Mouse (Mus musculus): ENCODE measurements around the gene Il17f. TPM values are rescaled to one million over a fixed set of nuclear protein-coding genes. Genes with fewer than 3 reads are reported as not detected.

The Il17f gene
- polyA plus RNA-seq, 1 experiment from 2014 or later, result not detected

DNA sequence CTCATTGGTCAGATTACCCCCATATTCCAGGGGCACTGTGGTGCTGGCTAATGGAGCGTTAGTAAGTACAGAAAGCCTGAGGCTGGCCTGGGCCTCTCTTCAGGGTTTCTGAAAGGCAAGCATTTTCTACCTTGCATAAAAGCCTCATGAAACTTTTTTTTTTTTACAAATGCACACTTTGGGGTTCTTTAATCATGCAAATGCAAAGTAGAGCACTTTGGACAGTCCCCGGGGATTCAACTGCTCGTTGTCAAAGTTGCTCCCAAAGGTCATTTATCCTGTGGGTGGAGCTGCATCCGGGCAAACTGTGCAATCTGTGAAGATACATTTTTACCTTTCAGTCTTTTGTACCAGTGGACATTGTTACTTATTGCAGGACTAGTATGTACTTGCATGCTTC is 29.0 kb downstream of the Il17f start:
- H3K27me3 ChIP-seq (ENCODE audit: control insufficient read depth, insufficient read depth, low read length), result no peaks in the 10 kb centered on the region
- no peaks in the 10 kb centered on the region for H3K36me3 ChIP-seq (ENCODE audit: control insufficient read depth, insufficient read depth, low read length)
- no peak overlapping the region for H3K27ac ChIP-seq (replicated peaks; ENCODE audit: low read depth, low read length)
- DNase-seq (no peak), ATAC-seq (ENCODE audit: low FRiP score, low TSS enrichment) (no peak)
- no peaks in the 10 kb centered on the region for H3K9me3 ChIP-seq (ENCODE audit: control insufficient read depth, low read length)
- no peak overlapping the region for H3K4me2 ChIP-seq (ENCODE audit: low read length)
- no peaks in the 10 kb centered on the region for H3K4me1 ChIP-seq (ENCODE audit: control insufficient read depth, insufficient read depth, low read length)
- no peak overlapping the region for H3K9ac ChIP-seq (replicated peaks; ENCODE audit: low read length)
- 69% methylated on average over 4 of the region's 4 CpGs for WGBS
- H3K4me3 ChIP-seq (replicated peaks; ENCODE audit: low read depth, low read length), result no peak overlapping the region

GRCm38 (mm10) chr1:20760331-20760730 is 30.1 kb downstream of the Il17f start:
- no peaks in the 10 kb centered on the region for H3K27me3 ChIP-seq (ENCODE audit: control insufficient read depth, insufficient read depth, low read length)
- H3K4me2 ChIP-seq (ENCODE audit: low read length), result no peak overlapping the region
- H3K36me3 ChIP-seq (ENCODE audit: control insufficient read depth, insufficient read depth, low read length), result no peaks in the 10 kb centered on the region
- ATAC-seq (ENCODE audit: low FRiP score, low TSS enrichment) (no peak), DNase-seq (no peak)
- no peak overlapping the region for H3K9ac ChIP-seq (replicated peaks; ENCODE audit: low read length)
- no peaks in the 10 kb centered on the region for H3K4me1 ChIP-seq (ENCODE audit: control insufficient read depth, insufficient read depth, low read length)
- no peak overlapping the region for H3K4me3 ChIP-seq (replicated peaks; ENCODE audit: low read depth, low read length)
- H3K9me3 ChIP-seq (ENCODE audit: control insufficient read depth, low read length), result no peaks in the 10 kb centered on the region
- no peak overlapping the region for H3K27ac ChIP-seq (replicated peaks; ENCODE audit: low read depth, low read length)
- 82% methylated on average over 5 of the region's 5 CpGs for whole genome bisulfite sequencing

GRCm38 (mm10) chr1:20759799-20760198 is 30.6 kb downstream of the Il17f start:
- Histone ChIP-seq H3K4me3 (replicated peaks; ENCODE audit: low read depth, low read length) (no peak overlapping the region), H3K4me2 (ENCODE audit: low read length) (no peak overlapping the region), H3K36me3 (ENCODE audit: control insufficient read depth, insufficient read depth, low read length) (no peaks in the 10 kb centered on the region), H3K9me3 (ENCODE audit: control insufficient read depth, low read length) (no peaks in the 10 kb centered on the region), H3K27ac (replicated peaks; ENCODE audit: low read depth, low read length) (no peak overlapping the region), H3K27me3 (ENCODE audit: control insufficient read depth, insufficient read depth, low read length) (no peaks in the 10 kb centered on the region), H3K4me1 (ENCODE audit: control insufficient read depth, insufficient read depth, low read length) (no peaks in the 10 kb centered on the region), H3K9ac (replicated peaks; ENCODE audit: low read length) (no peak overlapping the region)
- ATAC-seq (ENCODE audit: low FRiP score, low TSS enrichment), result no peak
- DNase-seq, result no peak
- WGBS, result 89% methylated on average over 10 of the region's 10 CpGs

DNA sequence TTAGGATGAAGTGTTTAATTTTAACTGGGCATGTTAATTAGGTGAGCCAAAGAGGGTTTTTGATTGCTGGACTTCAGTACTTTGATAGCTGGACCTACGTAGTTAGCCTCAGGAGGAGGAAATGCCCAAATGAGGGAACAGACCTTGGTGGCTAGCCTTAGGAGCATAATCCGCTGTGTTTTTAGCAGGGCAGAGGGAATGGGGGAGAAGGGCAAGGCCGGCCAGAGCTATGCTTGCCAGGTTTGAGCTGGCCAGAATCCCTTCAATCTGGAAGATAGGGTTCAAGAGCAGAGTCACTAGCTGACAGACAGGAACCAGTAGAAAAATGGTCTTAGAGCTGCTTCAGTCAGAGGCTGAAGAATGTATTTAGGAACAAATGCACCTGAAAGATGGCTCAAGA is 32.8 kb downstream of the Il17f start:
- H3K4me1 ChIP-seq (ENCODE audit: control insufficient read depth, insufficient read depth, low read length), result no peaks in the 10 kb centered on the region
- WGBS, result 92% methylated on average over 3 of the region's 3 CpGs

DNA sequence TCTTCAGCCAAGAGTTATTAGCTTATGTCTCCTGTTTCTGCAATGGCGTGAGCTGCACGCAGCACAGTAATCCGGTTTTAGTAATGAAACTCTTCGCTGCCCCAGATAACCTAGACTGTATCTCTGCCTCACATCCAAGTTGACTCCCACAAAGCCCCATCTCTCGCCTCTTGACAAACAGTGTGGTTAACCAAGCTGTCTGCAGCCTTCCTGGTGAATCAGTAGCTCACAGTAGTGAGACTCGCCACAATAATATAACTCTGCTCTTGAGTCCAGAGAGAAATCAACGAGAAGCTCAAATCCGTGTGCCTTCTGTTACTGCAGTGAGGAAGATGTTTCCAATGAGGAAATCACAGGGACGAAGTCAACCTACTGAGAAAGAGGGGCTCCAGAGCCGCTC is 36.0 kb downstream of the Il17f start:
- ATAC-seq (ENCODE audit: low FRiP score, low TSS enrichment) (no peak), DNase-seq (no peak)
- Histone ChIP-seq H3K9me3 (ENCODE audit: control insufficient read depth, low read length) (0 out of 2 replicates have a peak, but pooled peaks cover 3% of the 10 kb centered on the region), H3K4me3 (replicated peaks; ENCODE audit: low read depth, low read length) (no peak overlapping the region), H3K27me3 (ENCODE audit: control insufficient read depth, insufficient read depth, low read length) (no peaks in the 10 kb centered on the region), H3K4me1 (ENCODE audit: control insufficient read depth, insufficient read depth, low read length) (no peaks in the 10 kb centered on the region), H3K36me3 (ENCODE audit: control insufficient read depth, insufficient read depth, low read length) (no peaks in the 10 kb centered on the region), H3K9ac (replicated peaks; ENCODE audit: low read length) (no peak overlapping the region), H3K4me2 (ENCODE audit: low read length) (no peak overlapping the region), H3K27ac (replicated peaks; ENCODE audit: low read depth, low read length) (no peak overlapping the region)
- 91% methylated on average over 10 of the region's 10 CpGs for WGBS

More for the DNA sequence above, 32.8 kb downstream of the Il17f start:
- no peak overlapping the region for H3K27ac ChIP-seq (replicated peaks; ENCODE audit: low read depth, low read length)
- no peak overlapping the region for H3K4me3 ChIP-seq (replicated peaks; ENCODE audit: low read depth, low read length)
- H3K9ac ChIP-seq (replicated peaks; ENCODE audit: low read length), result no peak overlapping the region
- no peaks in the 10 kb centered on the region for H3K9me3 ChIP-seq (ENCODE audit: control insufficient read depth, low read length)
- H3K27me3 ChIP-seq (ENCODE audit: control insufficient read depth, insufficient read depth, low read length), result no peaks in the 10 kb centered on the region
- no peak overlapping the region for H3K4me2 ChIP-seq (ENCODE audit: low read length)
- H3K36me3 ChIP-seq (ENCODE audit: control insufficient read depth, insufficient read depth, low read length), result no peaks in the 10 kb centered on the region
- no peak for DNase-seq
- ATAC-seq (ENCODE audit: low FRiP score, low TSS enrichment), result no peak

DNA sequence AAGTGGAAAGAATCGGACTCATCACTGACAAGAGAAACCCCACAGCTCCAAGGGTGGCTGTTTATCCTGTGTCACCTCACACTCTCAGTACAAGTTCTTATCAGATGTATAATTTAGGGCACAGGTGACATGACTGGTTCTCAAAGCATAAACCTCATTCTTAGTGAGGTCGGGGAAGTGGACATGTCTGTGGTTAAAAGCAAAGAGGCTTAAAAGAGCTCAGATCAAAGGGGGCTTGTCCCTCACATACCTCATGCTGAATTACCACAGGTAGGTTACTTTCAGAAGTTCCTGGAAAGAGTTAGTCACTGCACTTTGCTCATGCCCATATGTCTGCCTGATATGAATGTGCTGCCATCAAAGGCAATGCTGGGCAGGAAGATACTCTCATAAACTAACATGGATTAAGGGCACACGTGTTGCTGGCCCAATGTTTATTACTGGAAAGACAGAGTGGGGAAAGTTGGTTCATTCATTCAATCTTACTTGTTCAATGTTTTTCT is 49.9 kb downstream of the Il17f start:
- DNase-seq (no peak), ATAC-seq (ENCODE audit: low FRiP score, low TSS enrichment) (no peak)
- Histone ChIP-seq H3K27ac (replicated peaks; ENCODE audit: low read depth, low read length) (no peak overlapping the region), H3K9ac (replicated peaks; ENCODE audit: low read length) (no peak overlapping the region), H3K27me3 (ENCODE audit: control insufficient read depth, insufficient read depth, low read length) (no peaks in the 10 kb centered on the region), H3K9me3 (ENCODE audit: control insufficient read depth, low read length) (no peaks in the 10 kb centered on the region), H3K4me2 (ENCODE audit: low read length) (no peak overlapping the region), H3K4me1 (ENCODE audit: control insufficient read depth, insufficient read depth, low read length) (no peaks in the 10 kb centered on the region), H3K36me3 (ENCODE audit: control insufficient read depth, insufficient read depth, low read length) (no peaks in the 10 kb centered on the region), H3K4me3 (replicated peaks; ENCODE audit: low read depth, low read length) (no peak overlapping the region)
- 81% methylated on average over 3 of the region's 3 CpGs for WGBS

DNA sequence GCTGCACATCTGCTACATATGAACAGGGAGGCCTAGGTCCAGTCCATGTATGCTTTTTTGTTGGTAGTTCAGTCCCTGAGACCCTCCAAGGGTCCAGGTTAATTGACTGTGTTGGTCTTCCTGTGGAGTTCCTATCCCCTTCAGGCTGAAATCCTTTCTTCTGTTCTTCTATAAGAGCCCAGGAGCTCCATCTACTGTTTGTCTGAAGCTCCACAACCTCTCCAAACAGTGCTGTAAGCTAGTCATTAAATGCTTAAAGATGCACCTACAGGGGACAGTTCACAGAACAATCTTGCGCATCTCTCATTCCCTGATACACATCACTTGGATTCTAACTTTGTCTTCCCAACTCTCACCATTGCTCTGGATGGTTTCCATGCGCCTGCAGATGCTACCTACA is 51.9 kb downstream of the Il17f start:
- H3K4me3 ChIP-seq (replicated peaks; ENCODE audit: low read depth, low read length), result no peak overlapping the region
- DNase-seq (peak; percentile 3), ATAC-seq (ENCODE audit: low FRiP score, low TSS enrichment) (no peak; the same call in 1 of the 2 replicates)
- H3K4me1 ChIP-seq (ENCODE audit: control insufficient read depth, insufficient read depth, low read length), result no peaks in the 10 kb centered on the region
- H3K36me3 ChIP-seq (ENCODE audit: control insufficient read depth, insufficient read depth, low read length), result no peaks in the 10 kb centered on the region
- no peaks in the 10 kb centered on the region for H3K9me3 ChIP-seq (ENCODE audit: control insufficient read depth, low read length)
- WGBS, result 84% methylated on average over 2 of the region's 2 CpGs
- H3K4me2 ChIP-seq (ENCODE audit: low read length), result no peak overlapping the region
- no peaks in the 10 kb centered on the region for H3K27me3 ChIP-seq (ENCODE audit: control insufficient read depth, insufficient read depth, low read length)
- H3K27ac ChIP-seq (replicated peaks; ENCODE audit: low read depth, low read length), result no peak overlapping the region
- H3K9ac ChIP-seq (replicated peaks; ENCODE audit: low read length), result no peak overlapping the region

DNA sequence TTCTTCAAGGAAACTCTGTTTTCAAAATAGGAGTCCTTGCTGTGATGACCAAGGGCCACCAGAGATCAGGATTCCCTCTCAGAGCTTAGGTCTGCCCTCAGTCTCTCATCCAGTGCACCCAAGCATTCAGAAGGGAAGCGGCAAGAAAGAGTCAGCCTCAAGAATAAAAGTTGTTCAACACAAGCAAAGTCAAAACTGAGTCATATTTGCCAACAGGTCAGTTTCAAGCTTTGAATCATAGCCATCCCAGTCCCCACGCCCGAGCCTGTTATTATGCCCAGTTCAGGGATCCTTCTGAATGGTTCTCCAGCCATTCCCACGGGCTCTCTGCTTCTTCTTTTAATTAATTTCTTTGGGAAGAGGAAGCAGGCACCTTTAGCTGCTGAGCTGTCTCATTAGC is 53.8 kb downstream of the Il17f start:
- ATAC-seq (ENCODE audit: low FRiP score, low TSS enrichment), result no peak
- DNase-seq, result no peak
- H3K4me2 ChIP-seq (ENCODE audit: low read length), result no peak overlapping the region
- no peaks in the 10 kb centered on the region for H3K4me1 ChIP-seq (ENCODE audit: control insufficient read depth, insufficient read depth, low read length)
- no peak overlapping the region for H3K4me3 ChIP-seq (replicated peaks; ENCODE audit: low read depth, low read length)
- H3K27ac ChIP-seq (replicated peaks; ENCODE audit: low read depth, low read length), result no peak overlapping the region
- no peaks in the 10 kb centered on the region for H3K27me3 ChIP-seq (ENCODE audit: control insufficient read depth, insufficient read depth, low read length)
- no peaks in the 10 kb centered on the region for H3K9me3 ChIP-seq (ENCODE audit: control insufficient read depth, low read length)
- WGBS, result 81% methylated on average over 4 of the region's 4 CpGs
- H3K9ac ChIP-seq (replicated peaks; ENCODE audit: low read length), result no peak overlapping the region
- no peaks in the 10 kb centered on the region for H3K36me3 ChIP-seq (ENCODE audit: control insufficient read depth, insufficient read depth, low read length)

- no peaks in the 10 kb centered on the region for H3K4me1 ChIP-seq (ENCODE audit: control insufficient read depth, insufficient read depth, low read length)
- 94% methylated on average over 10 of the region's 10 CpGs for WGBS
- H3K27ac ChIP-seq (replicated peaks; ENCODE audit: low read depth, low read length), result no peak within 1 kb of the TSS
- H3K4me2 ChIP-seq (ENCODE audit: low read length), result no peak within 1 kb of the TSS
- H3K4me3 ChIP-seq (replicated peaks; ENCODE audit: low read depth, low read length), result no peak within 1 kb of the TSS
- DNase-seq (no peak), ATAC-seq (ENCODE audit: low FRiP score, low TSS enrichment) (no peak)
- H3K9ac ChIP-seq (replicated peaks; ENCODE audit: low read length), result no peak within 1 kb of the TSS
- H3K9me3 ChIP-seq (ENCODE audit: control insufficient read depth, low read length), result 0 out of 2 replicates have a peak, but pooled peaks cover 5% of the 10 kb centered on the region
- H3K36me3 ChIP-seq (ENCODE audit: control insufficient read depth, insufficient read depth, low read length), result no peaks in the 10 kb centered on the region
- no peaks in the 10 kb centered on the region for H3K27me3 ChIP-seq (ENCODE audit: control insufficient read depth, insufficient read depth, low read length)
Observed at GRCm38 (mm10) chr1:20730903-20731302, 59.5 kb downstream of the Il17f start, which contains the start of gene Il17a. Il17a (plus strand) TSS chr1:20730905.
